Mouse (Mus musculus) small intestine, adult 2 months (tissue): ENCODE data around the gene Tns1.

ENCODE experiments used
- CTCF ChIP-seq: fragments of 200-500 bp; IDR thresholded peaks from 2 replicates; pipeline ENCODE4 v1.5.1; 2012; ENCODE audit warnings: low read depth, mild to moderate bottlenecking, control low read depth, inconsistent platforms, low read length, moderate library complexity, mixed read lengths; ENCODE audit not compliant: insufficient replicate concordance, insufficient read length; ENCODE audit errors: extremely low read depth
- POLR2A ChIP-seq: fragments of 200-500 bp; IDR thresholded peaks from 2 replicates; pipeline ENCODE4 v1.6.1; 2012; ENCODE audit warnings: low read depth, mild to moderate bottlenecking, control low read depth, inconsistent platforms, low read length, moderate library complexity

- no peak for TF ChIP-seq POLR2A
- no peak for TF ChIP-seq CTCF
Measured at GRCm38 (mm10) chr1:73932421-73933145, 191.7 kb downstream of the Tns1 start.
